In genomic region chr9:40678653-40679052, GRCm38 (mm10) we compare ENCODE assay signal across 24 mouse cellular contexts. TPM values are rescaled to one million over a fixed set of nuclear protein-coding genes. Genes with fewer than 3 reads are reported as not detected.
"Had no signal": no experiment of that assay in that cellular context is flagged by ENCODE, and none has a peak within 500 bp of the region (broad histone marks: within the 10 kb centered on the region; RNA-seq: fewer than 3 reads in every experiment).

No protein-coding gene starts in this region.

- H3K4me1 ChIP-seq: liver, embryonic 15.5 days; megakaryocyte, embryonic 14.5 days had no signal

- DNase-seq: kidney, adult 11 months; kidney, adult 9 months; kidney, postnatal 36 days; retina, postnatal 1 day; thymus, adult 2 months; thymus, postnatal 25 days had no signal

- H3K27ac ChIP-seq: hindbrain, postnatal 0 days; kidney, postnatal 0 days; layer of hippocampus, adult 2 months; liver, embryonic 15.5 days; lung, embryonic 15.5 days; macrophage; neural tube, embryonic 13.5 days had no signal

- ATAC-seq: hindbrain, postnatal 0 days; midbrain, embryonic 16.5 days had no signal

- H3K9ac ChIP-seq: liver, embryonic 15.5 days; lung, embryonic 15.5 days; neural tube, embryonic 13.5 days had no signal

- H3K4me3 ChIP-seq: layer of hippocampus, adult 2 months; liver, embryonic 15.5 days; lung, embryonic 15.5 days; megakaryocyte, embryonic 14.5 days; neural tube, embryonic 13.5 days had no signal

- H3K4me2 ChIP-seq: liver, embryonic 15.5 days; lung, embryonic 15.5 days; midbrain, embryonic 11.5 days; neural tube, embryonic 13.5 days had no signal

- H3K36me3 ChIP-seq: liver, embryonic 15.5 days; lung, embryonic 15.5 days; neural tube, embryonic 13.5 days had no signal

- H3K9me3 ChIP-seq: liver, embryonic 15.5 days; lung, embryonic 15.5 days; megakaryocyte, embryonic 14.5 days; neural tube, embryonic 13.5 days had no signal

- H3K27me3 ChIP-seq: liver, embryonic 15.5 days; lung, embryonic 15.5 days; neural tube, embryonic 13.5 days had no signal

RNA-seq across cellular contexts. Expression of gene Gm21915, which starts 8.2 kb away (rescaled TPM):
- total RNA-seq: hindbrain, postnatal 0 days; layer of hippocampus, adult 2 months; layer of hippocampus, postnatal 10 days; left cerebral cortex, adult 18-20 months; left cerebral cortex, postnatal 10 days; liver, adult 2 months had no signal
- polyA plus RNA-seq: hindbrain, postnatal 0 days; kidney, postnatal 0 days; limb, embryonic 11.5 days; liver, adult 2 months; liver, embryonic 15.5 days; lung, embryonic 15.5 days; macrophage; midbrain, embryonic 11.5 days; midbrain, embryonic 16.5 days; neural tube, embryonic 13.5 days; spleen, adult 2 months; testis, adult 2 months; thymus, adult 2 months; urinary bladder, adult 2 months had no signal
